In genomic region chr3:9346857-9347445, GRCm38 (mm10) we compare ENCODE assay signal across 7 mouse cellular contexts.
DNase-seq lines count a peak whose midpoint lies in the region; ATAC-seq lines count a peak whose summit lies in the region.

No protein-coding gene starts in this region.

- H3K36me3 ChIP-seq in embryonic facial prominence, embryonic 12.5 days = no peaks in the 10 kb centered on the region
- H3K36me3 ChIP-seq in heart, embryonic 14.5 days (ENCODE audit: control insufficient read depth, insufficient read depth, low read length) = no peaks in the 10 kb centered on the region
- H3K36me3 ChIP-seq in limb, embryonic 11.5 days (ENCODE audit: control insufficient read depth, insufficient read depth, low read length) = no peaks in the 10 kb centered on the region
- no peaks in the 10 kb centered on the region for H3K36me3 ChIP-seq in midbrain, embryonic 15.5 days (replicated peaks)

- H3K27me3 ChIP-seq in embryonic facial prominence, embryonic 12.5 days = peaks cover 23% of the 10 kb centered on the region
- no peaks in the 10 kb centered on the region for H3K27me3 ChIP-seq in heart, embryonic 14.5 days (ENCODE audit: control insufficient read depth, insufficient read depth, low read length)
- H3K27me3 ChIP-seq in limb, embryonic 11.5 days (ENCODE audit: control insufficient read depth, insufficient read depth, low read length) = peaks cover 3% of the 10 kb centered on the region; the same call in 1 of the 2 replicates
- H3K27me3 ChIP-seq in midbrain, embryonic 15.5 days (replicated peaks) = peaks cover 21% of the 10 kb centered on the region

- H3K9me3 ChIP-seq in embryonic facial prominence, embryonic 12.5 days = no peaks in the 10 kb centered on the region
- no peaks in the 10 kb centered on the region for H3K9me3 ChIP-seq in heart, embryonic 14.5 days (ENCODE audit: control insufficient read depth, low read length)
- no peaks in the 10 kb centered on the region for H3K9me3 ChIP-seq in limb, embryonic 11.5 days (ENCODE audit: control insufficient read depth, low read length)
- H3K9me3 ChIP-seq in midbrain, embryonic 15.5 days = no peaks in the 10 kb centered on the region

- ATAC-seq in embryonic facial prominence, embryonic 12.5 days (ENCODE audit: insufficient number of reproducible peaks, insufficient read depth, low FRiP score, low TSS enrichment) = peak; percentile 67
- peak; percentile 65 for ATAC-seq in heart, embryonic 14.5 days (ENCODE audit: insufficient number of reproducible peaks, insufficient read depth, low FRiP score, low read depth)
- peak; percentile 56; the same call in 1 of the 2 replicates for ATAC-seq in limb, embryonic 11.5 days (ENCODE audit: insufficient number of reproducible peaks, low FRiP score, low TSS enrichment, low read depth)
- peak; percentile 83 for ATAC-seq in midbrain, embryonic 15.5 days (replicated peaks)

- H3K4me1 ChIP-seq in embryonic facial prominence, embryonic 12.5 days = peaks cover 8% of the 10 kb centered on the region; the same call in 1 of the 2 replicates
- peaks cover 9 to 18% of the 10 kb centered on the region in 2 experiments for H3K4me1 ChIP-seq in heart, embryonic 14.5 days (ENCODE audit: control insufficient read depth in 2 of 2, insufficient read depth in 2 of 2, low read length in 2 of 2)
- peaks cover 6% of the 10 kb centered on the region; the same call in 1 of the 2 replicates for H3K4me1 ChIP-seq in limb, embryonic 11.5 days (ENCODE audit: control insufficient read depth, insufficient read depth, low read length)
- H3K4me1 ChIP-seq in midbrain, embryonic 15.5 days = peaks cover 19% of the 10 kb centered on the region

- H3K27ac ChIP-seq in embryonic facial prominence, embryonic 12.5 days = no peak overlapping the region
- H3K27ac ChIP-seq in heart, embryonic 14.5 days (replicated peaks in 1 of 2; ENCODE audit: control insufficient read depth in 1 of 2, insufficient read depth in 1 of 2, low read depth in 2 of 2, low read length in 2 of 2) = peak overlapping the region; percentile 37 to 42; a peak in 2 of 4 replicates
- no peak overlapping the region for H3K27ac ChIP-seq in limb, embryonic 11.5 days (replicated peaks; ENCODE audit: low read depth, low read length)
- H3K27ac ChIP-seq in midbrain, embryonic 15.5 days = no peak overlapping the region

- peak; percentile 20 to 45 for DNase-seq in urinary bladder, adult 18-20 months (ENCODE audit: low spot score in 2 of 2)
- no peak for DNase-seq in urinary bladder, postnatal 10 days (ENCODE audit: low spot score)
- DNase-seq in limb, embryonic 11.5 days (ENCODE audit: low spot score) = peak; percentile 66
- peak; percentile 32 for DNase-seq in urinary bladder, postnatal 25 days (ENCODE audit: low spot score)

- peak overlapping the region; percentile 92 for H3K4me2 ChIP-seq in embryonic facial prominence, embryonic 12.5 days (replicated peaks)
- peak overlapping the region; percentile 94 for H3K4me2 ChIP-seq in heart, embryonic 14.5 days (ENCODE audit: low read length)
- H3K4me2 ChIP-seq in limb, embryonic 11.5 days (ENCODE audit: low read depth, severe bottlenecking) = peak overlapping the region; percentile 99
- H3K4me2 ChIP-seq in midbrain, embryonic 15.5 days = peak overlapping the region; percentile 100

- H3K9ac ChIP-seq in embryonic facial prominence, embryonic 12.5 days = peak overlapping the region; percentile 43
- H3K9ac ChIP-seq in heart, embryonic 14.5 days (ENCODE audit: low read length) = peak overlapping the region; percentile 73
- H3K9ac ChIP-seq in limb, embryonic 11.5 days (ENCODE audit: low read length) = peak overlapping the region; percentile 57
- peak overlapping the region; percentile 65 for H3K9ac ChIP-seq in midbrain, embryonic 15.5 days

- H3K4me3 ChIP-seq in embryonic facial prominence, embryonic 12.5 days = peak overlapping the region; percentile 48
- peak overlapping the region; percentile 60 to 73 for H3K4me3 ChIP-seq in heart, embryonic 14.5 days (ENCODE audit: control insufficient read depth in 1 of 2, insufficient read depth in 1 of 2, low read depth in 1 of 2, low read length in 2 of 2)
- H3K4me3 ChIP-seq in limb, embryonic 11.5 days (ENCODE audit: low read depth, low read length) = peak overlapping the region; percentile 58
- peak overlapping the region; percentile 57 for H3K4me3 ChIP-seq in midbrain, embryonic 15.5 days

- under 1% methylated on average over 26 of the region's 27 CpGs for WGBS in embryonic facial prominence, embryonic 12.5 days
- WGBS in heart, embryonic 14.5 days = under 1% methylated on average over 23 of the region's 27 CpGs
- under 1% methylated on average over 22 of the region's 27 CpGs for WGBS in limb, embryonic 11.5 days
- 0% methylated on average over 26 of the region's 27 CpGs for WGBS in midbrain, embryonic 15.5 days

Comparison
In these comparisons a context has a peak if more than half of its experiments do, and no peak if none do; other contexts are left out.
1. H3K27ac ChIP-seq: peak in heart, embryonic 14.5 days (2 of 2); none in embryonic facial prominence, embryonic 12.5 days (single experiment), limb, embryonic 11.5 days (single experiment) and midbrain, embryonic 15.5 days (single experiment).
2. Peak in every context shown above with its lines, with median percentiles within 50 percentile points of each other: ATAC-seq, H3K4me2 ChIP-seq, H3K4me3 ChIP-seq and H3K9ac ChIP-seq.